Mouse (Mus musculus): Measurements from ENCODE around the gene Pank4.
A peak's percentile ranks its signal among the peaks of the same experiment; 100 is the strongest.

The Pank4 gene

DNA sequence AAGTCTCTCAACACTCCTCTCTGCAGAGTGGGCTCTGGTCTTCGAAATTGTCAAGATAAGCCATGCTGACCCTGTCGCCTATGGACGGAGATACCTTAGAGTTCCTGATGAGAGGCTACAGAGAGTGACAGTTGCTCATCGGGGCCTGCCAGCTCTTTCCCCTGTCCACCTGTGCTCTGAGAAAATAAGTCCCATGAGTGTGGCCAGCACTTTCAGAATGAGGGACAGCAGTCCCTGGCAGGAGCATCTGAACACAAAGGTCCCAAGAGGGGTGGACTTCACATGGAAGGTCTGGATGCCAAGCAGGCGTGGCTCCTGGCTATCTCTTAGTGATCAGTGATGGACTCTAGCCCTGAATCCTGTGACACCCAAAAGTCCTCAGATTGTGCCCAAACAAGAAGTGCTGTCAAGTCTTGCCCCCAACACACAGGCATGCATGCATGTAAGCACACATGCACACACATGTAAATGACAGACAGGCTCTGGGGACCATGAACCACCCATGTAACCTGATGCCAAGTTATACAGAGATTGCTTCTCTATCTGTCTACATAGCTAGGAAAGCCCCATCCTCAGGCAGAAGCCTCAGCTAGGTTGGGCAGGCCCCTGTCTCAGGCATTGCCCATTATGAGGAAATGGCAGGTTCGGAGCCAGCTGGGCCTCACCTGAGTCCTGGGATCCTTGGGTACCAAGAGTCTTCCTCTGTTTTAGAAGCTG lies 20.4 kb upstream of the Pank4 start:
- no peak for DNase-seq (ENCODE audit: low read depth, low spot score)

DNA sequence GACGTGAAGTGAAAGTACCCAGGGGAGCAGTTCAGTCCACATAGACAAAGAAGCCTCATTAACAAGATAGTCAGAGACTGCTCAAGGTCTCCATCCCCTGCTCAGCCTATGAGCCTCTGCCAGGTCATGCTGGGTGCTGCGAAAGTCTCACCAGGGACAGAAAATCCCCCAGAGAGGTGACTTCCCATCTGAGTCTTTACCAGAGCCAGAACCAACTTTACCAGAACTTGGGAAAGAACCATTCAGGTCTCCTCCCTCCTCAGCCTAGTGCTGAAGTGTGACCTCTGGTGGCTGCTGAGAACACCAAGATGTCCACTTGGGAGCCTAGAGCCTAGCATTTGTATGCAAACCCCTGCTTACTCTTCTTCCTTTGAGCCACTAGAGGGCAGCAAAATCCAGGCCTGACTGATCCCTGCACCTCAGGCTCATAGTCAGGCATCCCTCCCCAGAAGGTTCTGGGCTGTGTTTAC lies 19.8 kb upstream of the Pank4 start:
- DNase-seq (ENCODE audit: low read depth, low spot score): peak; percentile 82

GRCm38 (mm10) chr4:154946319-154946718 lies 17.6 kb upstream of the Pank4 start:
- DNase-seq (ENCODE audit: low read depth, low spot score): no peak

DNA sequence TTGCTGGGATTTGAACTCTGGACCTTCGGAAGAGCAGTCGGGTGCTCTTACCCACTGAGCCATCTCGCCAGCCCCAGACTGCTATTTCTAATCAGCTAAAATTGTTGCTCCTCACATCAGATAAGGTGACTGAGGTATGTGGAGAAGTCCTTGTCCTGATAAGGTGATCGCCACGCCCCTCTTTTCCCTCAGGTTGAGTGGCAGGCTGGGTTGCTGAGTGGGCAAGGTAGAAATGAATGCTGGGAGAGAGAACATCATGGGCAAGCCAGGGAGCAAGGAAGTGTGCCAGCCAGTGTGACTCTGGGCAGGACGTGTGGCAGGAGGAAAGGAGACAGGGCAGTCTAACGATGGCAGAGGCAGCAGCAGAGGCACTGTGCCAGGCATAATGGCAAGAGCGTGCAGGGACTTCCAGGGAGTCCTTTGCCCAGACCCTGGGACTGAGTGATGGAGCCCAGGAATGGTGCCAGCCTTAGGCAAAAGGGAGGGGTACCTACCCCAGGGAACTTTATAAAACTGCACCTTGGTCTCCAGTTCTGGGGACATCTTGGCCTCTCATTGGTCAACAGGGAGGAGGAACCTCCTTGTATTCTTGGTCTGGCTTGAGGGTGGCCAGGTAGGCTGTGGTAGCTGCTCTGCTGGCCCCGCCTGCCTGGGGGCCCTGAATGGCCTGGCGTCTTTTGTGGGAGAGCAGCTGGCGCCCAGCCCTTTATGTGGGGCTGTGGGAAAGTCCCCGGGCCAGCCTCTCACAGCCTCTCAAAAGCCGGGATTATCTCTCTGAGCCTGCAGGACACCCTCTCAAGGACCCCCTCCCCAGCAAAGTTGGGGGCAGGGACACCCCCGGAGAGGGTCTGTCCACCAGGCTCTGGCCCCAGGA lies 15.6 kb upstream of the Pank4 start:
- no peak for DNase-seq (ENCODE audit: low read depth, low spot score)

- no peak for DNase-seq (ENCODE audit: low read depth, low spot score)
Observed at GRCm38 (mm10) chr4:154948940-154949588, 14.9 kb upstream of the Pank4 start.

DNA sequence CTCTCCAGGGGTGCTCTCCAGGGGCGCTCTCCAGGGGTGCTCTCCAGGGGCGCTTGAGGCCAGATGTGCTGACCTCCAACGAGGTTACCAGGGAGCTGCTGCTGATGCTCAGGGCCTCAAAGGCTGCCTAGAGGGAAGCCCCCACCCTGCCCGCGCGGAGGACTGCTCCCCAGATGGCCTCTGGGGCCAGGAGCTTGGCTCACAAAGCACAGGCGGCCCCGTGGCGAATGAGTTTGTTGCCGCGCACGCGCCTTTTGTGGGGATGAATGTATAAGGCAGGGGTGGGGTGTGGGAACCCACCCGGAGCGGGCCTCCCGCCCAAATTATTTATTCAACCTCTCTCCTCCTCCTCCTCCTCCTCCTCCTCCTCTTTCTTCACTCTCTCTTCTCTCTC lies 14.3 kb upstream of the Pank4 start:
- no peak for DNase-seq (ENCODE audit: low read depth, low spot score)

GRCm38 (mm10) chr4:154952461-154953241 lies 11.3 kb upstream of the Pank4 start:
- DNase-seq (ENCODE audit: low read depth, low spot score): no peak

DNA sequence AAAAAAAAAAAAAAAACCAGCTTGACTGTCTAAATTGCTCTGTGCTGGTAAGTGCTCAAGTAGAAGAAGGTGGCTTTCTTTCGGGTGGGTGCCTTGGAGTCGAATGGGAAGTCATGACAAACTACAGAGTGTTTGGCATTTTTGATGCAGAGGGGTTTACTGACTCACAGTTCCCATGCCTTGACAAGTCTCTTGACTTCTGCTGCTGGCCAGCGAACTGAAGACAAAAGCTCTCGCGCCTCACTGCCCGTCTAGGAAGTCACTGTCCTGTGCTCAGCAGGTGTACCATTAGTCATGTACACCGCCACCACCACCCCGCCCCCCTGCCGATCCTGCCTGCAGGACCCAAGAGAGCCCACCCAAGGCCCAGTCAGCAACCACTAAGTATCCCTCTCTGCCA lies 7.3 kb upstream of the Pank4 start:
- DNase-seq (ENCODE audit: low read depth, low spot score): no peak

DNA sequence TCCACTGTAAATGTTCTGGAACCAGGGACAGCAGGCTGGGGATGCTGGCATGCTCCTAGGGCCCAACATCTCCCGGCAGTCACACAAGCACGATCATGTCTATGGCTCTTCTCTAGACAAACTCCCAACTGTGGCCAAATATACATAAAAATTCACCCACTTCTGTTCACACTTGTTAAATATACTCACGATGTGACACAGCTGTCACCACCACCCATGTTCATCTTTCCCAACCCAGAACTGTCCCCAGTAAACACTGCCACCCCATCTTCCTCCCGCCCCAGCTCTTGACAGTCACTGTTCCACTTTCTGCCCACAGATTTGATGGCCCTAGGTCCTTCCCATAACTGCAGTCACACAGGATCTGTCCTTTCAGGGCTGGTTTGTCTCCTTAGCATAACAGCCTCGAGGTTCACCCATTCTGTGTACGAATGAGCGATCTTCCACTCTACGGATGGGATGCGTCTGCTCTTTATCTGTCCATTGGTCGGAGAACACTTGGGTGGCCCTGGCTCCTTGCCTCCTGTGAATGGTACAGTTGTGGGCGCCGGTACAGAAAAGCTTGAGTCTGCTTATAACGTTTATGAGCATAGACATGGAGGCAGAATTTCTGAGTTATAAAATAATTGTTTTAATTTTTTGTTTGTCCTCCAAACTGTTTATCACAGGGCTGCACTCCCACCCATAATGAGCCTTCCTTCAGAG lies 6.5 kb upstream of the Pank4 start:
- DNase-seq (ENCODE audit: low read depth, low spot score): no peak

- DNase-seq (ENCODE audit: low read depth, low spot score): no peak
Observed at GRCm38 (mm10) chr4:154958171-154958570, 5.8 kb upstream of the Pank4 start.

GRCm38 (mm10) chr4:154958621-154959020 lies 5.3 kb upstream of the Pank4 start:
- no peak for DNase-seq (ENCODE audit: low read depth, low spot score)

DNA sequence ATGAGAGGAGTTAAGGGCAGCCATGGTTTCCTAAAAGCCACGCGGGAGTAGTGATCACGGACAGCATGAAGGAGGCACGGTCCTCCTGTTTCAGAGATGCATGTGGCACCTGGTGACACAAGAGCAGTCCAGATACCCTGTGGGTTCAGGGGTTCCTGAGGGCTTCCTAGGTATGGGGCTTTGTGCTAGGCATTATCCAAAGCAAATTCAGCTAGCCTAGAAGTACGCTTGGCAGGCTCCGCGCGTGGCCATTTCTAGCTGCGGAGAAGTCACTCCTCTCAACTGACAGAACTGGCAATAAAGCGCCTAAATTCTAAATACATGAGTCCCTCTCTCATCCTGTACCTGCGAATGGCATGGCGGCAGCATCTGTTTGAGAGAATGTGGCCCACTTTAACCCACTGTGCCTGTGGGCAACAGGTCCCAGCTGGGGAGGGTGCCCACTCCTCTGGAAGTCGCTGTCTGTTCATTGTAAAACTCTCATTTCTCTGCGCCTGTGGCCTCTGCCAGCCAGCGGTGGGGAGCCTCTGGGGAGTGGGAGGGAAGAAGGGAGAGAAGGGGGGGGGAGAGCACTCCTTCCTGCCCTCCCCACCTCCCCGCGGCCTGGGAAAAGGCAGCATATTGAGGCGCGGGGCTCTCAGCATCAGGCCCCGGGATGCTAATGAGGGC lies 3.8 kb upstream of the Pank4 start:
- no peak for DNase-seq (ENCODE audit: low read depth, low spot score)

GRCm38 (mm10) chr4:154960690-154961225 lies 3.2 kb upstream of the Pank4 start, which contains the start of gene Hes5:
Gene Hes5 (plus strand): TSS chr4:154960923.
- DNase-seq (ENCODE audit: low read depth, low spot score): no peak

DNA sequence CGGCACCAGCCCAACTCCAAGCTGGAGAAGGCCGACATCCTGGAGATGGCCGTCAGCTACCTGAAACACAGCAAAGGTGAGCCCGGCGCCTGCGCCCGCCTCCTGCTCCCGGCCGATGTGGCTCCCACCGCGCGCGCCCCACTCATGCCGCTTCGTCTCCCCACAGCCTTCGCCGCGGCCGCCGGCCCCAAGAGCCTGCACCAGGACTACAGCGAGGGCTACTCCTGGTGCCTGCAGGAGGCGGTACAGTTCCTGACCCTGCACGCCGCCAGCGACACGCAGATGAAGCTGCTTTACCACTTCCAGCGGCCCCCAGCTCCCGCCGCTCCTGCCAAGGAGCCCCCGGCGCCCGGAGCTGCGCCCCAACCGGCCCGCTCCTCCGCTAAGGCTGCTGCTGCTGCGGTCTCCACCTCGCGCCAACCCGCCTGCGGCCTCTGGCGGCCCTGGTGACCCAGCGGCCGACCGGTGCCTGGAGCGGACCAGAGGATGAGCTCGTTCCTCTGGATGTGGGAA lies 2.6 kb upstream of the Pank4 start:
- no peak for DNase-seq (ENCODE audit: low read depth, low spot score)

DNA sequence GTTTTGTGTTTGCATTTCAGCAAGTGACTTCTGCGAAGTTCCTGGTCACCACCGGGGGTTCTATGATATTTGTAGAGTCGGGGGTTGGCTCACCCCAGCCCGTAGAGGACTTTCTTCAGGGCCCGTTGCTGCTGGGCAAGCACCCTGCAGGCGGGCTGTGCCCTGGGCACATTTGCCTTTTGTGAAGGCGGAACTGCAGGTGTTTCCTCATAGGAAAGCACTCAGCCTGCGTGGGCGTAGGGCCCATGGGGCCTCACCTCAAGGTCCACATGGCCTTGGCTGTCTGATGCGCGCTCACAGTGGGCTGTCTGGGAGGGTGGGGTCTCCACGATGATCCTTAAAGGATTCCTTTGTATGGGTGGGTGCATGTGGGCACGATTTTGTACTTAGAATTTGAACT lies 2.0 kb upstream of the Pank4 start:
- no peak for DNase-seq (ENCODE audit: low read depth, low spot score)

- DNase-seq (ENCODE audit: low read depth, low spot score): no peak
Observed at GRCm38 (mm10) chr4:154962683-154963082, 1.2 kb upstream of the Pank4 start.

DNA sequence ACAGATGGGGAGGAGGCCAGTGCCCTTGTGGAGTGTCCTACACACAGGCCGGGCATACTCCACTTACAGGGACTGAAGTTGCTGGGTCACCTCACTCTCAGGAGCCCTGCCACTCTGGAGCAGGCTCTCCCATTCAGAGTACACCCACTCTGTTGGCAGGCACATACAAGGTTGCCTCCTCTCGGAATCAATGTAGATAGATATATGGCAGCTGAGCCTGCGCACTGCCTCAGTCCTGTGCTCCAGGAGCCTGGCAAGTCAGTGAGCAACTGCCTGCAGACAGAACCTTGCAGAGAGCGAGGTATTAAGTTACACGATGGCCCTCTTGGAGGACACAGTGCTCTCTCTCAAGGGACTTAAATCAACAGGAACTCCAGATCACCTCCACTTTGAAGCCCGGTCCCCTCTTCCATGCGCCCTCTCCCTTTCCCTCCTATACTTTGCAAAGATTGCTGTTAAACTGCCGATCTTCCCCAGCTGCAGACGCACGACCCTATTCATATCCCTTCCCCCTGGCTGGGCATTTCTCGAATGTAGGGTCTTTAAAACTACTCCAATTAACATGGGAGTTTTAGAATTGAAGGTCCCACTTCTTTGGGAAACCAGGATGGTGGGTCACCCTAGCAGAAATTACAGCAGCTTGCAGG lies 610 bp upstream of the Pank4 start:
- DNase-seq (ENCODE audit: low read depth, low spot score): no peak

- no peak for DNase-seq (ENCODE audit: low read depth, low spot score)
Observed at GRCm38 (mm10) chr4:154964581-154965235, 785 bp downstream of the Pank4 start.

- DNase-seq (ENCODE audit: low read depth, low spot score): no peak
Observed at GRCm38 (mm10) chr4:154965856-154966255, 1.9 kb downstream of the Pank4 start.

All from telencephalon, adult 2 months (tissue).